Mouse (Mus musculus) kidney, postnatal 0 days (tissue): ENCODE results near the gene Chst13. TPM values are rescaled to one million over a fixed set of nuclear protein-coding genes. Genes with fewer than 3 reads are reported as not detected.

Source experiments
- ATAC-seq: fragments of 200-750 bp; cut with Nextera tagmentation; replicated peaks from 2 replicates; pipeline ENCODE4 v1.8.0; 2017; ENCODE audit warnings: low read depth, moderate number of reproducible peaks, moderate TSS enrichment, moderate library complexity; ENCODE audit not compliant: low FRiP score
- DNase-seq: peaks from one replicate; pipeline ENCODE4 v3.0.0-alpha.2; 2016; ENCODE audit warnings: low spot score
- H3K27ac ChIP-seq: fragments of 300-500 bp; sonication (generic); 2 replicates; pipeline ENCODE4 v1.5.1; 2014; ENCODE audit warnings: mild to moderate bottlenecking
- H3K27me3 ChIP-seq: fragments of 300-500 bp; sonication (generic); 2 replicates; pipeline ENCODE4 v1.6.1; 2014; ENCODE audit warnings: low read length, mixed read lengths; ENCODE audit not compliant: insufficient read depth
- H3K36me3 ChIP-seq: fragments of 300-500 bp; sonication (generic); 2 replicates; pipeline ENCODE4 v1.6.1; 2014; ENCODE audit warnings: low read length, mixed read lengths; ENCODE audit not compliant: insufficient read depth
- H3K4me1 ChIP-seq: fragments of 300-500 bp; sonication (generic); replicated peaks from 2 replicates; pipeline ENCODE4 v1.6.1; 2014; ENCODE audit warnings: antibody characterized with exemption, low read length, mixed read lengths; ENCODE audit not compliant: insufficient read depth
- H3K4me2 ChIP-seq: fragments of 300-500 bp; sonication (generic); 2 replicates; pipeline ENCODE4 v1.6.1; 2014; ENCODE audit warnings: mild to moderate bottlenecking, low read length, moderate library complexity, mixed read lengths
- H3K4me3 ChIP-seq: fragments of 300-500 bp; sonication (generic); replicated peaks from 2 replicates; pipeline ENCODE4 v1.5.1; 2014; ENCODE audit warnings: low read depth, low read length
- H3K9ac ChIP-seq: fragments of 300-500 bp; sonication (generic); 2 replicates; pipeline ENCODE4 v1.6.1; 2014; ENCODE audit warnings: low read depth, low read length
- H3K9me3 ChIP-seq: fragments of 300-500 bp; sonication (generic); replicated peaks from 2 replicates; pipeline ENCODE4 v1.6.1; 2016; ENCODE audit warnings: low read length, inconsistent platforms, mixed read lengths
- CTCF ChIP-seq: IDR thresholded peaks from 2 replicates; pipeline ENCODE4 v1.5.1; 2016; ENCODE audit warnings: antibody characterized with exemption, low read depth, mild to moderate bottlenecking, moderate library complexity
- WGBS: fragments of 180-500 bp; shearing (Covaris S2); extraction: QIAGEN DNeasy Blood & Tissue Kit; methylation state at CpG from one replicate; pipeline ENCODE4 v1.1.7; 2014; 5-methylcytosine and 5-hydroxymethylcytosine counted together
- polyA plus RNA-seq: library from polyadenylated mRNA; unstranded; fragments of >200 nt; fragmentation: Nextera tagmentation; extraction: Ambion mirVana; gene quantifications from 2 replicates; pipeline ENCODE4 v1.2.1, GENCODE M21; 2015

The Chst13 gene
- polyA plus RNA-seq, 1 experiment from 2014 or later: 4.4 TPM

DNA sequence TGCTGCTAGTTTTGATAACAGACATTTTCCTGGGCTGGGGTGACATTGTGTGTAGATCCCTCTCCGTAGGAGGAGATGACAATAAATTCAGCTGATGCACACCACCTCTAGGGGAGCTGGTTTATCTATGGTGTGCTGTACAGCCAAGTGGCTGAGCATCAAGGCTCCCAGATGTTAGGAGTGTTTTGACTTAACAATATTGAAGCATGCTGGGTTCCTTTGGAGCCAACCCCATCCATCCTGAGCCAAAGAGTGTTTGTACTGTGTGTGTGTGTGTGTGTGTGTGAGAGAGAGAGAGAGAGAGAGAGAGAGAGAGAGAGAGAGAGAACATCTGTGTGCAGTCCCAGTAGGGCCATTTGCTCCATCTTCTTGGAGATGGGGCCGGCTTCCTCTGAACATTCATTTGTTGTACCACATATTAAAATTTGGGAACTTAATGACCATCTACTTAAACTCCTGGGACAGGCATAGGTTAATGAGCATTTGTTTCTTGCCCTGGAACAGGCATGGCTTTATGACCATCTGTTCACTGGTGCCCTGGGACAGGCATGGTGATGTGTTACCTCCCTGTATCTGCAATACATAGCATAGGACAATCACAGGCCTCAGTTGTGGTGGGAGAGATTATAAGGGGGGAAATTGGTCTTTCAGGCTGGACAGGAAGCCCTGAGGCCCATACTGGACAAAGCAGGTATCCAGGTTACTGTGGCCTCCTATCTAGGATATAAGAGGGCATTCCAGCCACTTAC is 7.3 kb downstream of the Chst13 start:
- H3K4me1 ChIP-seq: no peaks in the 10 kb centered on the region
- no peak for TF ChIP-seq CTCF
- ATAC-seq: no peak
- 71% methylated on average over 2 of the region's 2 CpGs for WGBS
- H3K36me3 ChIP-seq: no peaks in the 10 kb centered on the region
- H3K27me3 ChIP-seq: no peaks in the 10 kb centered on the region
- no peak overlapping the region for H3K4me2 ChIP-seq
- no peaks in the 10 kb centered on the region for H3K9me3 ChIP-seq
- no peak overlapping the region for H3K4me3 ChIP-seq
- no peak overlapping the region for H3K9ac ChIP-seq
- no peak for DNase-seq
- H3K27ac ChIP-seq: no peak overlapping the region

DNA sequence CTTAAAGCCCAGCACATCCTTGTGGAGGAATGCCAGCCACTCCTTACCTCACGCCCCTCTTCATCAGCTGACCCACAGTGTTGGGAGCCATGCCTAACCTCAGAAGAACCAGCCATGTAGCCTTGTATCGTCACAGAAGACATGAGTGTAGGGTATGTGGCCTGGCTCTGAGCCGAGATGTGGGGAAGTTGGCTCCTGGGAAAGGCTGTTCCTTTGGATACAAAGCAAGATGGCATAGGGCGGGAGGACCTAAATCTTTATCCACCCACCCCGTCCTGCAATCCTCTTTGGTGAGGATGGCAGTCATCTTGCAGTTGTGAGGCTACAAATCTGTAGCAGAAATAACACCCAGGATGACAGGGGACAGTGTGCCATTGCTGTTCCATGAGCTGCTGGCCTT is 9.0 kb downstream of the Chst13 start:
- Histone ChIP-seq H3K9me3 (no peaks in the 10 kb centered on the region), H3K4me2 (no peak overlapping the region), H3K9ac (no peak overlapping the region), H3K27me3 (no peaks in the 10 kb centered on the region), H3K4me1 (no peaks in the 10 kb centered on the region), H3K4me3 (no peak overlapping the region), H3K27ac (no peak overlapping the region), H3K36me3 (no peaks in the 10 kb centered on the region)
- DNase-seq: no peak
- 87% methylated on average over 5 of the region's 5 CpGs for WGBS
- no peak for ATAC-seq
- no peak for TF ChIP-seq CTCF

DNA sequence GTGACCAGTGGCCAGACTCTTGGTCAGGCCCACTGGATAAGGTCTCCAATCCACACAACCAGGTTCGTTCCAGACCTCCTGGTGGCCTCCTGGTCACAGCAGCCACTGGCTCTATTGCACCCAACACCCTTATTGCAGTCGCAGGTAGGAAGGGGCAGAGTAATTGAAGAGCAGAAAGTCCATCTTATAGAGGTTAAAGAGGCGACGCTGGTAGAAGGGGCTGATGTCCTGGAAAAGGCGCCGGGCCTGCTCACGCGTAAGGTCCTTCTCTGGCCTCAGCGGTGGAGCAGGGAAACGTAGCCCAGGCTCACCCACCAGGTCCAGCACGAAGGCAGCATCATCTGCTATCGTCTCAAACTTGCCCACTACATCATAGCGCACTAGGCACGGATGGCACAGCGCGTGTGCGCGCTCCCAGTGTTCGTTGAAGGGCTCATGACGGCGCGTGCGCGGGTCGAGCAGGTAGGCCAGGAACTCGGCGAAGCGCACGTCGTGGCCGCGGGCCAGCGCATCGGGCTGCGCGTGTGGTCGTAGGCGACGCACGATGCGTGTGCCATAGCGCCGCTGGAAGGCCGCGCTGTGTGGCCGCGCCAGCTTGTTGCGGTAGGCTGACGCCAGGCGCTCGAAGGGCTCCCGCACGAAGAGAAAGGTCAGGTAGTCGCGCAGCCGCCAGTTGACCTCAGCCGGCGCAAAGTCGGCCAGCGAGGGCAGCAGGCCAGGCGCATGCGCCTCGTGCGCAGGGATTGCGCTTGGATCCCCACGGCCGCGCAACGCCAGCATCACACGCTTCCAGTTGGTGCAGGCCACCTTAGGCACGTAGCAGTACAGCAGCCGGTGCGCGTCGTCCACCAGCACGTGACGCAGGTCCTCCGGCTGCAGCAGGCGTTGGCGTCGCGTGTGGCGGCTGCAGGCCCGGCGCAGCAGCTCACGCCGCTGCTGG is 15.9 kb downstream of the Chst13 start:
- DNase-seq: no peak
- WGBS: 89% methylated on average over 87 of the region's 87 CpGs
- Histone ChIP-seq H3K9me3 (no peaks in the 10 kb centered on the region), H3K27ac (no peak overlapping the region), H3K4me2 (no peak overlapping the region), H3K36me3 (no peaks in the 10 kb centered on the region), H3K27me3 (no peaks in the 10 kb centered on the region), H3K4me3 (no peak overlapping the region), H3K9ac (no peak overlapping the region), H3K4me1 (no peaks in the 10 kb centered on the region)
- no peak for TF ChIP-seq CTCF
- ATAC-seq: peak; percentile 52; the same call in 1 of the 2 replicates

DNA sequence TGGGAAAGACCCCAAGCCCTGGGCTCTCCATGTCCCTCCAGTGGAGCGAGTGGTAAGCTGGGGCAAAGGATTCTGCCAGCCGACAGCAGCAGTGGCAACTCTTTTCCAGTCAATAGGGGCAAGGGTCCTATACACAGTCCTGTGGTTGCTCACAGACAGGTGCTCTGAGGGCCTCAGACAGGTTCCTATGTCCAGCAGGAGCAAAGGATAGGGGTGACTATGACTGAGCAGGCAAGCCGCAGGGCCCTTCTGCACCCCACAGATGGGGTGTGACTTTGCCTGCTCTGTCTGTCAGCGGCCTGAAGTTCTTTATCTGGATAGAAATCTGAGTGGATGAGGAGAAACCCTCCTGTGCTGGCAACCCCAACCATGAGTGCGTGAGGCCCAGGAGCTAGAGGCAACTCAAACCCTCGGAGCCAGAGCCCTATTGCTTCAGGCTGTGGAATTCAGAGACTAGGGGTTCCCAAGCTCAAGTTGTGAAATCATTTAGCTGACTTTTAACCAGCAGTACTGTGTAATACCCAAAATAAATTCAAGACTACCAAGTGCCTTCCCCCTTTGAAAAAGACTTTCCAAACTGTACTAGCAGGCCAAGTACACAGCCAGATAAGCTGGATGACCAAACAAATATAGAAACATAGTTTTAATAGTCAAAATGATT is 18.5 kb downstream of the Chst13 start:
- no peaks in the 10 kb centered on the region for H3K36me3 ChIP-seq
- DNase-seq: no peak
- H3K27ac ChIP-seq: no peak overlapping the region
- no peaks in the 10 kb centered on the region for H3K27me3 ChIP-seq
- H3K9ac ChIP-seq: no peak overlapping the region
- 73% methylated on average over 6 of the region's 6 CpGs for WGBS
- TF ChIP-seq CTCF: no peak
- no peak overlapping the region for H3K4me2 ChIP-seq
- no peak for ATAC-seq
- H3K4me3 ChIP-seq: no peak overlapping the region
- H3K4me1 ChIP-seq: no peaks in the 10 kb centered on the region
- no peaks in the 10 kb centered on the region for H3K9me3 ChIP-seq

DNA sequence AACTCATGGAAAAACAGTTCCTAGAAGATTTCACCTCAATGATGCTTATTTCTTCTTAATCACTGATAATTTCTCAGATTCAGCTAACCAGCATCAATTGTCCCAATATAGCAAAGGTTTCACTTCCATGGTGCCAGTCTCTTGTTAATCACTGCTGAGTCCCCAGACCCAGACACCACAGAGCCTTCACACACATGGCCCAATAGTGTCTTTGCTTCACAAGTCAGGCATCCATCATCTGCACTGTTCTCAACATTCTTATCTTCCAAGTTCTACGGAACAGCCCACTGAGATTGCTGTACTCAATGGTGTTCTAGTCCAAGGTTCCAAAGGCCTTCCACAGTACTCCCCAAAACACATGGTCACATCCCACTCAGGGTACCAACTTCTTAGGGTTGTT is 24.1 kb downstream of the Chst13 start, which contains the start of gene BC048671:
TSS of gene BC048671 (plus strand) at position 301 of the 400 bp plus-strand sequence.
- TF ChIP-seq CTCF: no peak
- no peak within 1 kb of the TSS for H3K4me2 ChIP-seq
- ATAC-seq: no peak
- H3K9me3 ChIP-seq: no peaks in the 10 kb centered on the region
- no peaks in the 10 kb centered on the region for H3K36me3 ChIP-seq
- WGBS: 85% methylated on average over 1 of the region's 1 CpGs
- no peaks in the 10 kb centered on the region for H3K27me3 ChIP-seq
- no peak within 1 kb of the TSS for H3K4me3 ChIP-seq
- H3K27ac ChIP-seq: no peak within 1 kb of the TSS
- no peaks in the 10 kb centered on the region for H3K4me1 ChIP-seq
- no peak within 1 kb of the TSS for H3K9ac ChIP-seq
- no peak for DNase-seq

DNA sequence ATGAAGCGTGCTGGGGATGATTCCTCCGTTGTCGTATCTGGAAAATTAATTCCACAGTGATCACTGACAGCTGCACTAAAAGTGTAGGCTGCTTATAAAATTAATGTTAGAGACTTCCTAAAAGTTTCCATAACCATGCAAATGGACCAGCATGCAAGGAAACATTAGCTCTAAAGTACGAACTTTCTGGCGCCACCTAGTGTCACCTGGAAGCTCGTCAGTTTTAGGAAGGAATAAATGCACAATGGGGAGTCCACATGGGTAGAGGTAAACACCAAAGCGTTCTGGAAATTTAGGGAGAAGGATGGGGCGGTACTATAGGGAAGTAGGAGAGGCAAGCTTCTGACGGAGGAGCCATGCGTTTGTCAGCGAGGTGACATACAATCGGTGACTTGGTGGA is 36.7 kb downstream of the Chst13 start:
- H3K9me3 ChIP-seq: no peaks in the 10 kb centered on the region
- ATAC-seq: no peak
- peak; percentile 38 for DNase-seq
- H3K4me3 ChIP-seq: no peak overlapping the region
- no peak overlapping the region for H3K27ac ChIP-seq
- WGBS: 54% methylated on average over 12 of the region's 12 CpGs
- no peaks in the 10 kb centered on the region for H3K27me3 ChIP-seq
- H3K4me1 ChIP-seq: no peaks in the 10 kb centered on the region
- H3K36me3 ChIP-seq: no peaks in the 10 kb centered on the region
- peak; percentile 66 for TF ChIP-seq CTCF
- H3K4me2 ChIP-seq: no peak overlapping the region
- no peak overlapping the region for H3K9ac ChIP-seq

Other genes with a start within 250 kb of the Chst13 start
- not detected in 2 replicates for gene Vmn1r49, start 246.7 kb downstream of the Chst13 start, polyA plus RNA-seq
- gene Vmn1r50, start 223.8 kb downstream of the Chst13 start, polyA plus RNA-seq: not detected in 2 replicates
- gene Vmn1r51, start 202.6 kb downstream of the Chst13 start, polyA plus RNA-seq: 0.03 TPM in 1 of 2 replicates, not detected in the other
- gene Vmn1r52, start 150.4 kb downstream of the Chst13 start, polyA plus RNA-seq: not detected in 2 replicates
- gene V1ra8, start 122.4 kb downstream of the Chst13 start, polyA plus RNA-seq: not detected in 2 replicates
- gene Vmn1r53, start 100.7 kb downstream of the Chst13 start, polyA plus RNA-seq: not detected in 2 replicates
- gene Vmn1r54, start 78.9 kb downstream of the Chst13 start, polyA plus RNA-seq: not detected in 2 replicates
- gene BC048671, start 24.0 kb downstream of the Chst13 start, polyA plus RNA-seq: not detected in 2 replicates
- gene Uroc1, start 8.1 kb upstream of the Chst13 start, polyA plus RNA-seq: 0.38 and 0.69 TPM in 2 replicates
- 8.8 and 9.1 TPM in 2 replicates for gene Zxdc, start 44.3 kb upstream of the Chst13 start, polyA plus RNA-seq
- gene Cfap100, start 103.6 kb upstream of the Chst13 start, polyA plus RNA-seq: 0.48 and 0.71 TPM in 2 replicates
- 17.1 and 20.8 TPM in 2 replicates for gene Klf15, start 137.4 kb upstream of the Chst13 start, polyA plus RNA-seq
- gene Aldh1l1, start 161.2 kb upstream of the Chst13 start, polyA plus RNA-seq: 42.8 and 47.1 TPM in 2 replicates